Mouse (Mus musculus) left cerebral cortex, adult 11 months (tissue): Measurements from ENCODE around the gene Pink1.
"Not testable (repeated sequence)": the region's sequence is repeated elsewhere in the genome, so short reads cannot be mapped to it uniquely, and the experiment has no call there.

Experiments
- DNase-seq: peaks from one replicate; pipeline ENCODE4 v3.0.0; 2022; ENCODE audit warnings: low spot score

Pink1 gene

GRCm38 (mm10) chr4:138342048-138342447 is 15.9 kb upstream of the Pink1 start:
- DNase-seq, result no peak

GRCm38 (mm10) chr4:138341393-138341792 is 15.3 kb upstream of the Pink1 start:
- DNase-seq, result no peak

- no peak for DNase-seq
These were observed 13.9 kb upstream of the Pink1 start for GRCm38 (mm10) chr4:138339963-138340362.

GRCm38 (mm10) chr4:138337341-138337740 is 11.2 kb upstream of the Pink1 start:
- DNase-seq, result no peak

- no peak for DNase-seq
These were observed 10.8 kb upstream of the Pink1 start for GRCm38 (mm10) chr4:138336876-138337275.

- DNase-seq, result no peak
These were observed 9.5 kb upstream of the Pink1 start for GRCm38 (mm10) chr4:138335648-138336047.

GRCm38 (mm10) chr4:138335036-138335435 is 8.9 kb upstream of the Pink1 start:
- no peak for DNase-seq

GRCm38 (mm10) chr4:138333135-138333534 is 7.0 kb upstream of the Pink1 start:
- DNase-seq, result no peak

GRCm38 (mm10) chr4:138331647-138332046 is 5.5 kb upstream of the Pink1 start:
- DNase-seq, result no peak

- no peak for DNase-seq
These were observed 4.2 kb upstream of the Pink1 start for GRCm38 (mm10) chr4:138330264-138330671.

GRCm38 (mm10) chr4:138327891-138328470 is 1.9 kb upstream of the Pink1 start:
- no peak for DNase-seq

GRCm38 (mm10) chr4:138327155-138327554 is 1.0 kb upstream of the Pink1 start:
- DNase-seq, result not testable (repeated sequence)

- peak; percentile 91 for DNase-seq
These were observed 536 bp downstream of the Pink1 start for GRCm38 (mm10) chr4:138325466-138326076.

- no peak for DNase-seq
These were observed 1.7 kb downstream of the Pink1 start for GRCm38 (mm10) chr4:138324451-138324850.

GRCm38 (mm10) chr4:138323753-138324152 is 2.4 kb downstream of the Pink1 start:
- DNase-seq, result no peak

- no peak for DNase-seq
These were observed 3.4 kb downstream of the Pink1 start for GRCm38 (mm10) chr4:138322692-138323091.

GRCm38 (mm10) chr4:138321488-138321887 is 4.6 kb downstream of the Pink1 start:
- no peak for DNase-seq

GRCm38 (mm10) chr4:138320711-138321110 is 5.4 kb downstream of the Pink1 start:
- DNase-seq, result no peak

GRCm38 (mm10) chr4:138319508-138319907 is 6.6 kb downstream of the Pink1 start:
- peak; percentile 77 for DNase-seq

GRCm38 (mm10) chr4:138318509-138319266 is 7.4 kb downstream of the Pink1 start:
- no peak for DNase-seq

GRCm38 (mm10) chr4:138316369-138316768 is 9.7 kb downstream of the Pink1 start:
- DNase-seq, result no peak

- no peak for DNase-seq
These were observed 10.3 kb downstream of the Pink1 start for GRCm38 (mm10) chr4:138315781-138316180.

GRCm38 (mm10) chr4:138313795-138314194 is 12.3 kb downstream of the Pink1 start:
- DNase-seq, result no peak
